Mouse (Mus musculus) embryonic fibroblast, embryonic 13.5 days (primary cell): Measurements from ENCODE around the gene Ptgs1. TPM values are rescaled to one million over a fixed set of nuclear protein-coding genes. Genes with fewer than 3 reads are reported as not detected.

Experiments
- H3K27ac ChIP-seq: 2 replicates; pipeline ENCODE4 v1.5.1; 2012; ENCODE audit warnings: low read length, control low read depth, inconsistent platforms; ENCODE audit not compliant: insufficient read depth
- H3K4me1 ChIP-seq: 2 replicates; pipeline ENCODE4 v1.6.1; 2011; ENCODE audit warnings: low read length; ENCODE audit not compliant: control insufficient read depth, insufficient read depth
- H3K4me3 ChIP-seq: 2 replicates; pipeline ENCODE4 v1.5.1; 2011; ENCODE audit warnings: mild to moderate bottlenecking, control low read depth, low read length; ENCODE audit not compliant: insufficient read depth
- CTCF ChIP-seq: IDR thresholded peaks from 2 replicates; pipeline ENCODE4 v1.5.1; 2011; ENCODE audit warnings: mild to moderate bottlenecking, control low read depth, low read length, moderate library complexity, borderline replicate concordance; ENCODE audit not compliant: insufficient read depth
- POLR2A ChIP-seq: IDR thresholded peaks from 2 replicates; pipeline ENCODE4 v1.6.1; 2011; ENCODE audit warnings: low read depth, mild to moderate bottlenecking, control low read depth, low read length, moderate library complexity
- polyA plus RNA-seq: library from polyadenylated mRNA; stranded (reverse); fragments of >200 nt; gene quantifications from 2 replicates; pipeline ENCODE4 v1.2.4, GENCODE M21; 2011; ENCODE audit warnings: low read depth; ENCODE audit not compliant: missing spikeins, insufficient read length

The Ptgs1 gene
- polyA plus RNA-seq, 1 experiment = 22.5 TPM

DNA sequence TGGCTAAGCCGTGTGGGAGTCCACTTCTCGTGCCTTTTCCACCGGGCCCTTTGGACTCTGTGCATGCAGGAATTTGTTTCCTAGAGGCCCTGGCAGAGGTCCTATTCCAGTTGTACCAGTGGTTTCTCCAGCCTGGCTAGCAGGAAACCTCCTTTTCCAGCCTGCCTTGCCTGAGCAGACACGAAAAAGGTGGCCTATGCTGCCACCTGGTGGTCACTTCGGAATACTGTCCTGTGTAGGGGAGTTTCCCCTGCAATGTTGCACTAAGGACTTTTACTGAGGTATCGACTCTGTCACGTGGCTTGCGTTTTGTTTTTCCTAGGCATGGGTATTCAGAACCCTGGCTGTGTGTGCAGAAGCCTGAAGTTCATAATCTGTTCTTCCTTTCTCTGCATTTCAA lies 16.2 kb upstream of the Ptgs1 start:
- no peak overlapping the region for H3K27ac ChIP-seq
- no peak for TF ChIP-seq POLR2A
- TF ChIP-seq CTCF = peak; percentile 83; the same call in 1 of the 2 replicates
- H3K4me3 ChIP-seq = no peak overlapping the region
- peaks cover 4% of the 10 kb centered on the region; the same call in 1 of the 2 replicates for H3K4me1 ChIP-seq

DNA sequence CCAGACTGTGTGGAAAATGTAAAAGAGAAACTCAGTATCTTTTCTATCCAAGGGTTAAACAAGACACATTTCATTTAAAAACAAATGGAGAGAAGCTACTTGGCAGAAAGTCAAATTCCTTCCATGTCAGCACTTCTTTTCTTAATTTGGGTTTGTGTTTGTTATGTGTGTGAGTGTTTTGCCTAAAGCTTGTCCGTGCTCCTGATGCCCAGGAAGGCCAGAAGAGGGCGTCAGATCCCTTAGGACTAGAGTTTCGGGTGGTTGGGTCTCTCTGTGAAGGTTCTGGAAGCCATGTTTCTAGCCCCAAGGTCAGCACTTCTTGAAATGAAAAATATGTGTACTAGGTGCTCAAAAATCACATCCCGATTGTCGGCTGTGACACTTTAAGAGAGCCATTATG lies 15.8 kb upstream of the Ptgs1 start:
- H3K27ac ChIP-seq = no peak overlapping the region
- TF ChIP-seq POLR2A (no peak), CTCF (peak; percentile 72; the same call in 1 of the 2 replicates)
- H3K4me1 ChIP-seq = peaks cover 4% of the 10 kb centered on the region; the same call in 1 of the 2 replicates
- no peak overlapping the region for H3K4me3 ChIP-seq

DNA sequence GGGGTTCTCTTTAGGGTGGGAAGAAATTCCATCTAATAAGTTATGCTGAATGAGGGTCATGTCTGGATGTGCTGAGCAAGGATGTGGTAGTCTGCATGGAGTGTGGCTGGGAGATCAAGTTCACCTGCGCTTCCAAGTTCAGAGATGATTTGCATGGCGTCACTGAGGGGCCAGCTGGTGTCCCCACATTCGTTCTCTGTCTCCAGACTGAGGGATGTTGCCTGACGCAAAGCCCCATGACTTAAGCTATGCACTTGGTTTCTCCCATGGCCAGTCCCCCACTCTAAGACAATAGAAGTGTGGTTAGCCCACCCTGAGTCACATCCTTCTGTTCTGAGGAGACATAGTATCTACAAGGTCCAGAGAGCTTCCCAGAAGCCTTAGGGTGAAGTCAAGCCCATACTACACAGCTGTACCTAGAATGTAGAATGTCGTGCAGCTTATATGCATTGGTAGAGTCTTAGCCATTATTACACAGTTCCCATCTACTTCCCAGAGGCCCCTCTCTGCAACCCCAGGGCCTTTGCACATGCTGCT lies 15.0 kb upstream of the Ptgs1 start:
- Histone ChIP-seq H3K27ac (no peak overlapping the region), H3K4me1 (peaks cover 4% of the 10 kb centered on the region; the same call in 1 of the 2 replicates), H3K4me3 (no peak overlapping the region)
- TF ChIP-seq CTCF (no peak), POLR2A (no peak)

DNA sequence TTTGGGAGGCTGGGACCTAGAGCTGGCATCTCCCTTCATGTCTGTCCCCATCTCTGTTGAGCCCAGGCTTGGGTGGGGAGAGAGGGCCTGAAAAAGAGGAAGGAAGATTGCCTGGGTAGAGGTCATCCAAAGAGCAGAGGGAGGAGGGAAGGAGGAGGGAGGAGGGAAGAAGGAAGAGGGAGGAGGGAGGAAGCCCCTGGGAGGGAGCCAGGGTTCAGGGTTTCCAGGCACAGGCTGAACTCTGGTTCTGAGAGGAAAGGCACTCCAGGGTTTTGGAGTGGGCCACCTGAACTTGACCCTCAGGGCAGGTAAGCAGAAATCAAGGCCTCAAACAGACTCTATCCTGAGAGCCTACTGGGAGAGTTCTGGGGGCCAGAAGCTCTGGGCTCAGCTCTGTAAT lies 13.7 kb upstream of the Ptgs1 start:
- TF ChIP-seq POLR2A (no peak), CTCF (no peak)
- H3K4me1 ChIP-seq = peaks cover 4% of the 10 kb centered on the region; the same call in 1 of the 2 replicates

DNA sequence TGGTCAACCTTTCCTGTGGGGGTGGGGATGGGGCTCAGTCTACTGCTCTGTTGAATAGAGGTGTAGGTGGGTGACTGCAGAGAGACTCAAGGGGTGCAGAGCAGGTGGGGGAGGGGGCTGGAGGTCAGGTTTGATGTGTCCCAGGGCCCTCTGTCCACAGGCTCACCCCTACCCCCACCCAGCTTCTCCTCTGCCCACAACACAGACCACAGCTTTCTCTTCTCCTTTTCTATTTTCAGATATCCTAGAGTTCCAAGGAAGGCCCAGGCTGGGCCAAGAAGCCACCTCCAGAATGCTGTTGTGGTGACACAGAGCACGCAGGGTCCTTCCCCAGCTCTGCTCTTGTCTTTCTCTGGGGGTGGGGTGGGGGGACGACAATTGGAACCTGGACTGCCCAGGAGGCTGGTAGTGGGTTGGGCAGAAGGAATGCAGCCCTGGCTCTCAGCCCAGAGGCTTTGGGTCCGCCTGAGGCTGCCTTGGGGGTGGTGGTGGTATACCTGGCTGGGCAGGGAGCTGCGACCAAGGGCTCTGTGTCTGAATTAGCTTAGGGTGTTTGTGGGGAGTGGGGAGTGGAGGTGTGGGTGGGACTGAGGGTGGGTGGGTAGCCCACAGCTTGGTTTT lies 13.2 kb upstream of the Ptgs1 start:
- no peak overlapping the region for H3K27ac ChIP-seq
- peaks cover 4% of the 10 kb centered on the region; the same call in 1 of the 2 replicates for H3K4me1 ChIP-seq
- no peak overlapping the region for H3K4me3 ChIP-seq
- TF ChIP-seq CTCF (no peak), POLR2A (no peak)

More for the DNA sequence above, 13.7 kb upstream of the Ptgs1 start:
- H3K4me3 ChIP-seq = no peak overlapping the region
- no peak overlapping the region for H3K27ac ChIP-seq

DNA sequence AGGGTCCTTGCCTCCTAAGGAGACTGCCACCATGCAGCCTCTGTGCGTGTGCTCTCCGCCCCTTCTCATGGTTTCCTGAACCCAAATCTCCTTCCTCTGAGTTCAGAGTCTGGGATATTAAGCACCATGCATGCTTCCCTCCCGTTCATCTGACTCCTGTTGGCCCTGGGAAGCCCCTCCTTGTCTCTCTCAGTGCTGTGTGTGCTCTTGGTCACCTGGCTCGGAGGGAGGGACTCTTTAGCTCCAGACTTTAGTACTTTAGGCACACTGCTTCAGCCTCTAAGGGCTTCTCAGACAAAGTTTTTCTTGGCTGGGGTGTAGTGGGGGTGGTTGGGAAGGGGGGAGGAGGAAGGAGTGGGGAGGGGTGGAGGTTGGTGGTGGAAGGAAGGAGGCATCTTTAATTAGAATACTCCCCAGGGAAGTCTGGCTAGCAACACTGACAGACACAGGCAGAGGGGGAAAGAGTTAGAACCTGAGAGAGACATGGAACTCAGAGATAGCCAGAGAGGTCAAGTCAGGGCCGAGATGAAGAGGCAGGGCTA lies 12.5 kb upstream of the Ptgs1 start:
- Histone ChIP-seq H3K27ac (no peak overlapping the region), H3K4me3 (no peak overlapping the region), H3K4me1 (peaks cover 4% of the 10 kb centered on the region; the same call in 1 of the 2 replicates)
- TF ChIP-seq POLR2A (no peak), CTCF (no peak)

DNA sequence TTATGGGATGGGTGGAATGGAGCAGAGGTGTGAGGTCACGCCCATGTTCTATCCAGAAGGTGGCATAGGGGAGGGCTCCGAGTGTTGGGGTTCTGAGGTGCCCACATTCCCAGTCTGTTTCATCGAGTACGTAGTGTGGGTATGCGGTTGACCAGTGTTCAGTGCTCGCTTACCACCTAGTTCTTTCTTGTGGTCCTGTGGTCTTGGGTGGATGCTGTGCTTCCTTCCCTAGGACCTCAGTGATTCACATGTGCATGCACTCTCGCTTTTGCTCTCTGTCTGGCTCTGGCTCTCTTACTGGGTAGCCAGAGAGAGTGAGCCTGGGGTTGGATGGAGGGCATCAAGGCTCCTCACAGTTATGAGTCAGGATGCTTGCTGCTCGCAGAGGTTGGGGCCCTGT lies 10.1 kb upstream of the Ptgs1 start:
- Histone ChIP-seq H3K4me3 (no peak overlapping the region), H3K4me1 (peaks cover 4% of the 10 kb centered on the region; the same call in 1 of the 2 replicates), H3K27ac (no peak overlapping the region)
- no peak for TF ChIP-seq POLR2A

DNA sequence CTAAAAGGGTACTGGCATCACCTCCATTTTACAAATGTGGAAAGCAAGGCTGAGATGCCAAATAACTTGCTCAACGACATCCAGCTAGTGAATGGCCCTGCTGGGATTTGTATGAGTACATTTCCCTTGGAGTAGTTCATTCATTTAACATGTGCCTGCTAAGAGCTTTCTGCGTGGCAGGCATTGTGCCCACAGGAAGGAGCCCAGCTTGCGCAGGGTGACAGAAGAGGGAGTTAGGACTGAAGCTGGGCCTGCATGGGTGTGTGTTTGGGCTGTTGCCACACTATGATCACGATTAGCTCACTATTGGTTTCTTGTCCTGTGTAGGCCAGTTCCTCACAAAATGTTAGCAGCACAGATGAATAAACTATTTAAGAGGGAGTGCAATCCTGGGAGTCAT lies 9.3 kb upstream of the Ptgs1 start:
- Histone ChIP-seq H3K4me1 (peaks cover 4% of the 10 kb centered on the region; the same call in 1 of the 2 replicates), H3K4me3 (no peak overlapping the region), H3K27ac (no peak overlapping the region)
- TF ChIP-seq POLR2A (no peak), CTCF (no peak)

DNA sequence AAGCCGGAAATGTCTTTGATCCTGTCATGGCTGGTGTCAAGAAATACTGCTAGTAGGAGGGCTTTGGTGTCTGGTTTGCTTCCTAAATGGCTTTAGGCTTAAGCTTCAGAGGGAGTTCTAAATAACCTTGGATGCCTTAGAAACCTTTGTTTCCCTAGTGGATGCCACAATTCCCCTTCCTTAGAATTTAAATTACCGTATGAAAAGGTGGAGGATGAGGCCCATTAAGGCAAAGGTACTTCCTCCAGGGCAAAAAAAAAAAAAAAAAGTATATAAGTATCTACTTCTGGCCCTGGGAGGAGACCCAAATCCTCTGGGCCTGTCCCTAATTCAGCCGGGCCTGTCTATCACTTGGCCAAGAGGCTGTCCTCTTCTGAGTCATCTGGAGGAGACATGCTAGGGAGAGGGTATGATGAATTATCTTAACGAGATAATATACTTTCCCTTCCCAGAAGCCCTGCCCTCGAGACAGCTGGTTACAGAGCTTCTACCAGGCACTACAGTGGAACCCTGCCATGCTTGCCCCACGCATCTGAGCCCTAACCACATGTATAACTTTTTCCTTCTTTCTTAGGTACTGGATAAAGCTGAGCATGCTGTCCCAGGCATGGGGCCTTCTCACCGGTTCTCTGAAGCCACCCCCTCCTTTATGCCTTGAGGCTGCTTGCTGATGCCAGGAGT lies 7.9 kb upstream of the Ptgs1 start:
- Histone ChIP-seq H3K4me3 (no peak overlapping the region), H3K27ac (no peak overlapping the region), H3K4me1 (peaks cover 4% of the 10 kb centered on the region; the same call in 1 of the 2 replicates)
- TF ChIP-seq POLR2A = no peak
- TF ChIP-seq CTCF = no peak

DNA sequence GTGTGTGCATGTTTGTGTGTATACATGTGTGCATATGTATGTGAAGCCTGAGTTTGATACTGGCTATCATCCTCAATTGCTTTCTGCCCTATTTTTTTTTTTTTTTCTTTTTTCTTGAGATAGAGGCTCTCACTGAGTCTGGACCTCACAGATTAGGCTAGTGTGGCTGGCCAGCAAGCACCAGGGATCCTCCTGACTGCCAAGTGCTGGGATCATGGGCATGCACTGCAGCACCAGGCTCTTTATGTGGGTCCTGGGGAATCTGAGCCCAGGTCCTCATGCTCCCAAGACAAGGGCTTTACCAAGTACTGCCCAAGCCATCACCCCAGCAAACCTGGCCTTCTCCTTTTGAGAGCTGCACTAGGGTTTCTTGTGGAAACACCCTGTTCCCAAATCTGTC lies 6.8 kb upstream of the Ptgs1 start:
- TF ChIP-seq CTCF = no peak
- no peak for TF ChIP-seq POLR2A
- Histone ChIP-seq H3K27ac (no peak overlapping the region), H3K4me3 (no peak overlapping the region), H3K4me1 (no peaks in the 10 kb centered on the region)
